Mouse (Mus musculus) liver, adult 2 months (tissue): ENCODE measurements at regions not wholly inside any gene's neighbourhood (a gene's known extent, or its start where the extent isn't known, plus 50 kb on each side); places are given as distances from the start of the nearest gene placed in this dataset.

Experiments
- CTCF ChIP-seq: fragments of 200-500 bp; IDR thresholded peaks from 2 replicates; pipeline ENCODE4 v1.5.1; 2011; ENCODE audit warnings: low read depth, low read length, control low read depth
- POLR2A ChIP-seq: fragments of 200-500 bp; IDR thresholded peaks from 2 replicates; pipeline ENCODE4 v1.6.1; 2011; ENCODE audit warnings: low read length, control low read depth; ENCODE audit not compliant: insufficient read depth; ENCODE audit errors: extremely low read depth

GRCm38 (mm10) chr3:35437687-35438086 is 316.2 kb upstream of the Atp11b start:
- TF ChIP-seq POLR2A (no peak), CTCF (no peak)
